Mouse (Mus musculus) effector memory CD4-positive, alpha-beta T cell, adult 7 months (primary cell): ENCODE data around the gene Spata20. TPM values are rescaled to one million over a fixed set of nuclear protein-coding genes. Genes with fewer than 3 reads are reported as not detected.

ENCODE experiments used
- polyA plus RNA-seq: library from polyadenylated mRNA; unstranded; fragments of 100-300 nt; shearing (Covaris generic); gene quantifications from one replicate; pipeline ENCODE4 v1.2.1, GENCODE M21; 2017

Spata20 gene
- polyA plus RNA-seq = not detected

DNA sequence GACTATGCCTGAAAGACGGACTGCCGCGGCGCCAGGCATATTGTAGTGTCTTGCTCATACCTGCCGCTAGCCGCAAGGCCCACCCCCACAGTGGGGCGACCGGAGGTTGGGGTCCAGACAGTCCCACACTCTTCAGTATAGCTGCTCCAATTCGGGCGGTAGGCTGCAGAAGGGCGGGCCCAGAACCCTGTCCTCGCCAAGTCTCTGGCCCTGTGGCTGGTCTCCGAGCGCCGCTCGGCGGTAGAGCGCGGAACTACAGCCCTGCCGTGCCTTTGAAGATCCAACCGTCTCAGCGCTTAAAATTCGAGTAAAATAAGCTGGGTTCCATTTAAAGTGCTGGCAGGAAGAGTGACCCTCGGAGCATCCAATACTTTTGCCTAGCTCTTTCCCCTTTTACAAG is at the start of gene Spata20:
TSS of gene Spata20 (minus strand) at position 179 of the 400 bp plus-strand sequence.

DNA sequence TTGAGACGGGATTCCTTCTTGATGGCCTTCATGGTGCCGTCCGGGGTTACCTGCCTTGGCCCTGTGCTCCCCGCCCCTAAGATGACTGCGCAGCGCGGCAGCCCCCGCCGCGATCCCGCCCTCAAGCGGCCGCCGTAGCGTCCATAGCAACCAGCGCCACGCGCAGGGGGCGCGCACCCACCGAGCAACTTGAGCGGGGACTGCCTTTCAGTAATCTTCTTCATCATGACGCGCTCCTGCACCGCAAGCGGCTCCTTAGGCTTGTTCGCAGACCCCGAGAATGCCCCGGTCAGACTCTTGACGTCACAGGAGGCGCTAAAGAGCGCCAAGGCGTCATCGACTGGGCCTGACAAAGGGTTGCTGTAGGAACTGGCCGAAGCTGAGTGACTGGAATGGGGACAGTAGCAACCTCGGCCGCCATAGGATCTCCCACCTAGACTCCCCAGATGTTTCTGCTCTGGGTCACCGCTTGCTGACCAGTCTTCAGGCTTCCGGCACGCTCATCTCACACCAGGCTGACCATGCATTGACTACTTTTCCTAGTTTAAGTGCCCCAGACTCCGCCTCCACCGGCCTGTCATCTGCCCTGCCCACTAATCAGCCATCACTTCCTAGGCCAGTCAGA is 35.4 kb upstream of the Spata20 start, which contains the start of gene Mycbpap:
TSS of gene Mycbpap (minus strand) at position 524 of the 625 bp plus-strand sequence.

GRCm38 (mm10) chr11:94499661-94500152 is 13.7 kb upstream of the Spata20 start, which contains the start of gene Epn3:
Gene Epn3 (minus strand): TSS chr11:94499974.

GRCm38 (mm10) chr11:94473707-94474543 is 12.1 kb downstream of the Spata20 start, which contains the start of gene Cacna1g:
Gene Cacna1g (minus strand): TSS chr11:94474198.

Other genes starting within 250 kb of the Spata20 start
- gene Wfikkn2, start 240.2 kb downstream of the Spata20 start, polyA plus RNA-seq = 3.3 TPM
- gene Gm21885, start 204.3 kb downstream of the Spata20 start, polyA plus RNA-seq = not detected
- gene Luc7l3, start 164.2 kb downstream of the Spata20 start, polyA plus RNA-seq = 72.0 TPM
- gene Ankrd40, start 158.2 kb downstream of the Spata20 start, polyA plus RNA-seq = 44.6 TPM
- 2.1 TPM for gene Abcc3, start 93.2 kb downstream of the Spata20 start, polyA plus RNA-seq
- gene Cacna1g, start 12.0 kb downstream of the Spata20 start, polyA plus RNA-seq = 0.07 TPM
- not detected for gene Epn3, start 13.8 kb upstream of the Spata20 start, polyA plus RNA-seq
- not detected for gene Mycbpap, start 35.6 kb upstream of the Spata20 start, polyA plus RNA-seq
- gene Rsad1, start 63.1 kb upstream of the Spata20 start, polyA plus RNA-seq = 1.4 TPM
- gene Chad, start 78.9 kb upstream of the Spata20 start, polyA plus RNA-seq = 0.30 TPM
- gene Acsf2, start 115.7 kb upstream of the Spata20 start, polyA plus RNA-seq = 8.7 TPM
- 89.6 TPM for gene Lrrc59, start 143.6 kb upstream of the Spata20 start, polyA plus RNA-seq
- gene Mrpl27, start 167.6 kb upstream of the Spata20 start, polyA plus RNA-seq = 34.1 TPM
- gene Eme1, start 167.8 kb upstream of the Spata20 start, polyA plus RNA-seq = 0.82 TPM
- 50.4 TPM for gene Xylt2, start 191.3 kb upstream of the Spata20 start, polyA plus RNA-seq
- gene Gm11541, start 218.3 kb upstream of the Spata20 start, polyA plus RNA-seq = not detected